Mouse (Mus musculus) embryonic fibroblast, embryonic 13.5 days (primary cell): ENCODE results near the gene Ccdc92.

ENCODE experiments used
- CTCF ChIP-seq: IDR thresholded peaks from 2 replicates; pipeline ENCODE4 v1.5.1; 2011; ENCODE audit warnings: mild to moderate bottlenecking, control low read depth, low read length, moderate library complexity, borderline replicate concordance; ENCODE audit not compliant: insufficient read depth
- POLR2A ChIP-seq: IDR thresholded peaks from 2 replicates; pipeline ENCODE4 v1.6.1; 2011; ENCODE audit warnings: low read depth, mild to moderate bottlenecking, control low read depth, low read length, moderate library complexity

GRCm38 (mm10) chr5:124873890-124874601 lies 11.8 kb upstream of the Ccdc92 start:
- TF ChIP-seq POLR2A (no peak), CTCF (no peak)
